Mouse (Mus musculus): ENCODE measurements around the gene Adap2. TPM values are rescaled to one million over a fixed set of nuclear protein-coding genes. Genes with fewer than 3 reads are reported as not detected.
"Not testable (repeated sequence)": the region's sequence is repeated elsewhere in the genome, so short reads cannot be mapped to it uniquely, and the experiment has no call there.

The Adap2 gene
- polyA plus RNA-seq (2015; fragmentation: Nextera tagmentation; extraction: Ambion mirVana) = 3.2 and 4.1 TPM in 2 replicates

DNA sequence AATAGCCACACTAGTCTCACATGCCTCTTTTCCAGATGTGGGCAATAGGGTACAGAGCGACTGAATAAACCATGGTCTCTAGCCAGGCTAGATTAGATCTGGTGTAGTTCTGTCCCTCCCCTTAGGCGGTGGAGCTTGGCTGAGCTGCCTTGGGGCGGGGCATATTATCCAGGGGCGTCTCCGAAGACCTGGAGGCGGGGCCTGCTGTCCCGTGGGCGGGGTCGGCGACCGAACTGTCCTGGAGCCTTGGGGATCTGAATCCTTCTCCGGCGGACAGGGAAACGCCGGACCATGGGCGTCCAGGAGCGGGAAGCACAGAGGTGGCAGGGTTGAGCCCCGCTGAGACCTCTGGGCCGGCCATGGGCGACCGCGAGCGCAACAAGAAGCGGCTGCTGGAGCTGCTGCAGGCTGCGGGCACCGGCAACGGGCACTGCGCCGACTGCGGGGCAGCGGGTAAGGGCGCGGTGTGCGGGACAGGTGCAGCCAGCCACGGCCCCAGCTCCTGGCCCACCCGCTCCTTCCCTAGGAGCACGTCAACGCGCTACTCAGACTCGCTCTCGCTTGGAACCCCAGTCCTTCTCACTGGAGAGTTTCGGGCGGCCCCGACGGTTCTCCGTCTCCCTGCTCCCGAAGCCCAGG lies at the start of gene Adap2:
TSS of gene Adap2 (plus strand) at position 249 of the 639 bp plus-strand sequence.
- DNase-seq (ENCODE audit: low spot score) = peak; percentile 78

DNA sequence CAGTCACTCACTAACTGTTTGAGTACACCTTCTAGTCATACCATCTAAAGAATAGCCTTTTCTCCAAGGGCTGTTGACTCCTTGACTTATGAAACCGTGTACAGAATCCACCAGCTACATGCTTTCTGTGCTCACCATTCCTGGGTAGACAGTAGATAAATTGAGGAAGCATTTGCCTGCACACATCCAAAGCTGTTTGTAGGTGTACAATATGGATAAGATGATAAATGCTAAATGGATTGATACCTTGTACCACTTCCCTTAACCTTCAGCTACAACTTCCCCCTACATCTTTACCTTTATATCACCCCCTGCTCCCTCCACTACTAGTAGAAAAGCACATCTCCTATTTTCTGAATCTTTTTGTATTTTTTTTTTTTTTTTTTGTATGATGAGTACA lies 49.5 kb upstream of the Adap2 start:
- DNase-seq (ENCODE audit: low spot score) = no peak

DNA sequence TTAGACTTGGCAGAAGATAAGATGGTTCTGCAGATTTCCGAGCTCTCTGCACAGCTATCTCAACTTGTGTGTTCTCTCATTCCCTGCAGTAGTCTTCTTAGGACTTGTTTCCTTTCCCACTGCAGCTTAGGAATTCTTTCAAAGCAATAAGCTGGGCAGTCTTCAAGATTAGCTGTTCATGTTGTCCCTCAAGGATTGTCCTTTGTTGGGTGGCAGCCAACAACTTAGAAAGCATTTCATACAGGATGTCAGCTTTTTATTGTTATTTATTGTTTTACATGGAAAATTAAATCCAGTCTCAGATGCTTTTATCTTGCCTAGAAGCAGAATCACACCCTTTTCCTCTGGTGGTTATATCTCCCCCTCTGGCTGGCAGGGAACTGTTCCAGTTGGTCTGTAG lies 37.5 kb upstream of the Adap2 start:
- DNase-seq (ENCODE audit: low spot score) = no peak

DNA sequence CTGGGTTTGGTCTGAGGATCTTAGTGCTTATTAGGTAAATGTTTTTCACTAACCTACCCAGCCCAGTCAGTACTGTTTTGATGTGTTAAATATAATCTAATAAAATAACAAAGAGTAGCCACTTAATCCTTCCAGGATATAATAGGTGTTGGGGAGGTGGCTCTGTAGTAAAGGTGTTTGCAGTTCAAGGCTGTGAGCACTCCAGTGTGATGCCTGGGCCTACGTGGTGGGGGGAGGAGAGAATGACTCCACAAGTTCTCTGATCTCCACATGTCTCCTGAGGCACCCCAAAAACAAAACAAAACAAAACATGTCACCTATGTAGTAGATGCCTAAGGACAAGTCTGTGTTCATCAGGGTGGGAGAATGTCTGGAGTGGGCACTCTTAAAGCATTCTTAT lies 21.9 kb upstream of the Adap2 start:
- no peak for DNase-seq (ENCODE audit: low spot score)

DNA sequence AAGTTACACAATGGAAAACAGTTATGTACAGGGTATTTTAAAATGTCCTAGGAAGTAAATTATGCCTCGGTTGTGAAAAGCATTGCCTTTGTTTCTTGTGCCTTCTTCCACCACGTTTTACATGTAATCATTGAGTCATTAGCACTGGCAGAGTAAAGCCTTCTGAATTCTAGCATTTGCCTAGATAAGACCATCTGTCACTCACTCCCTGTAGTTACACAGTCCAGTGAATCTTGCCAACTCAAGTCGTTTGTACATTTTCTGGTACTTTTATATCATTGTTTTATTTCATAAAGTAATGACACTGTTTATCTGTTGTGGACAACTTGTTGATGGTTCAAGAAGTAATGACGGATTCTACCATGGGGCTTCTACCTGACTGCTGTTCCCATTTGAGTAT lies 19.2 kb upstream of the Adap2 start:
- no peak for DNase-seq (ENCODE audit: low spot score)

DNA sequence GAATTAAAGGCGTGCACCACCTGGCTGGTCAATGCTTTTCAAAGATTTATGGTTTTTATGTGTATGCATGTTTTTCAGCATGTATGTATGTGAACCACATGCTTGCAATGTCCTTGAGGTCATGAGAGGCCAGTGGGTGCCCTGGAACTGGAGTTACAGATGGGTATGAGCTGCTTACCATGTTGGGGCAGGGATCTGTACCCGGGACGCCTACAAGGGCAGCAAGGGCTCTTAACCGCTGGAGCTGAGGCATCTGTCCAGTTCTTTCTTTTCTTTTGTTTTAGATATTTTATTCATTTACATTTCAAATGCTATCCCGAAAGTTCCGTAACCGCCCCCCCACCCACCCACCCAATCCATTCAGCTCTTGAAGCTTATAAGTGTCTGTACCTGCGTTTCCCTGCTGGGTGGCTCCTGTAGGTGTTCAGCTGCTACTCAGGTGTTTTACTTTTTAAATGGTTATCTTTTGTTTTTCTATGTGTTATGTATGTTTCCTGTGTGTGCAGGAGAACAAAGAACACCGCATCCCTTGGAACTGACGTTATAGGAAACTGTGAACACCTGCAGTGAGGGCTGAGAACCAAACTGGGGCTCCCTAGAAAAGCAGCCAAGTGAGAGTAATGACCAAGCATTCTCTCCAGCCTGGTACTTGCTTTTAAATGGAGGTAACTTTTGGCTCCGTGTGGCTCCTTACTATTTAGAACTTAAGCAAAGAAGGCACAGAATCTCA lies 17.8 kb upstream of the Adap2 start:
- peak; percentile 83 for DNase-seq (ENCODE audit: low spot score)

DNA sequence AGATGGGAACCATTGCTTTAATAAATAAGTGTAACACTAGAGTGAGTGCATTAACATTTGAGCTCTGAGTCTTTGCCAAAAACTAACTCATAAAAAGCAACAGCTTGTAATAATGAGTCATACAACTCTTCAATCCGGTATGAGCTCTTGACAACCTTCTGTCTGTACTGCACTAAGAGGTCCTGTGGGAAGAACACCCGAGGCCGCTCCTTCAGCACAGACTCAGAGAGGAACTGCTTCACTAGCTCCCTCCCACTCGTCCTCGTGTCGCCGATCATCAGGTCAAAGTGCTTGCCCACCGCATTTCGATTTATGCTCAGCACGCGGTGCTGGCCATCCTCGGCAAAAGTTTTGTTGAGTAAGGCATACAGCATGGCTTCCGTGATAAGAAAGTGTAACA lies 17.1 kb upstream of the Adap2 start:
- no peak for DNase-seq (ENCODE audit: low spot score)

DNA sequence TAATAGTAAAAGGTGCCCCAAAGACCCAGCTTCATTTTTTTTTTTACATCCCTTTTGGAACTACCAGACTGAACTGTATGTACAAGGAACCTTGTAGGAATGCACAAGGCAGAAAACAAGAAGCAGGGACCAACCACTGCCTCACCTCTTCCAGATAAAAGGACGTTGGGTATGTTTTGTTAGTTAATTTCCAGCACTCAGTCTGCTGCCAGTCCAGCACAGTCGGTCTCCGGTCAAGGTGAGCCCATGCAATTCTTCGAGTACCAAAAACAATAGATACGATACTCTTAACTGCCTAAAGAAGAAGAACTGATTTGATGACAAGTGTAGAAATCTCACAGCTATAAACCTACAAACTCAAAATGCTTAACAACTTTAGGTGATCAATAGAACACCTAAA lies 16.1 kb upstream of the Adap2 start:
- no peak for DNase-seq (ENCODE audit: low spot score)

DNA sequence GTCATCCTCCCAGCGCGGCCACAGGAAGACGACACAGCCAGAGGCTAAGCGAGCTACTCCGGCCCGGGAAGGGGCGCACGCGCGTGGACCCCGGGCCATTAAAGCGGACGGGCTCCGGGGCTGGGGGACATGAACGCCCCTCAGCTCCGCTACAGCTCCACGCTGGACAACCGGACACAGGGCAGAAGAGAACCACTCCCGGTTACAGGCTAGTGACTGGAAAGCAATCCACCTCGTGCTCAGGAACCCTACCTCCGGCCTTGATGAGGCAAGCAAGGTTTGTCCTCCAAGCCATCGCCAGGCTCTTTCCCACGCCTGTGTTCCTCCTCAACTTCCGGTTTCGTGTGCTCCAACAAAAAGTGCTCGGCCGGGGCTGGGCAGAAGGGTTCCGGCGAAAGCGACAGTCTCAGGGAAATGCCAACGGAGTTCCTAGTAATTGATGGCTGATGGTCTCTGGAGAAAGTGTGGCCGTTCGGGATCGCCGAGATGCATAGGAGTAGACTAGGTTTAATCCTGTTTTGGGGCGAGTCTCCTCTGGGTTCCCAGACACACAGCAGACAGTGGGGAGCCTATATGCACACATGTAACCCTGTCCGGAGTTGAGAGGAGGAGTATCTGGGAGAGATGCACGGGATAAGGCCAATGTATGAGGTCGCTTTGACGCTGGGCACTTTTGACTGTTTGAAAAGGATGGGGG lies 11.9 kb upstream of the Adap2 start, which contains the start of gene Tefm:
TSS of gene Tefm (minus strand) at position 351 of the 697 bp plus-strand sequence.
- DNase-seq (ENCODE audit: low spot score) = peak; percentile 81

DNA sequence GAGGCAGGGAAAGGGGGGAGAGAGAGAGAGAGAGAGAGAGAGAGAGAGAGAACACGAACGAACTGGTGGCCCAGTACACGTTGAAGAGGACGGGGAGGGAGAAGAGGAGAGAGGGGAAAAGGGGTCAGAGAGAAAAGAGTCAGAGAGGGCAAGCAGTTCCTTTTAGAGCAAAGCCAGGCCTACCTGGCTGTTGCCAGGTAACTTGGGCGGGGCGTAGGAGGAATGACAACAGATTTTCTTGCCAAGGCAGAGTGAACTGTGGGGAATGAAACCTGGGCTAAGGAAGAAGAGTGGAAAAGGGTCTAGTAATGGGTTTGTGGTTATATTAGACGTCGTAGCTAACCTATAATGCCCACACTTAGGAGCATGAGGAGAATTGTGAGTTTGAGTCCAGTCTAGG lies 11.0 kb upstream of the Adap2 start:
- no peak for DNase-seq (ENCODE audit: low spot score)

DNA sequence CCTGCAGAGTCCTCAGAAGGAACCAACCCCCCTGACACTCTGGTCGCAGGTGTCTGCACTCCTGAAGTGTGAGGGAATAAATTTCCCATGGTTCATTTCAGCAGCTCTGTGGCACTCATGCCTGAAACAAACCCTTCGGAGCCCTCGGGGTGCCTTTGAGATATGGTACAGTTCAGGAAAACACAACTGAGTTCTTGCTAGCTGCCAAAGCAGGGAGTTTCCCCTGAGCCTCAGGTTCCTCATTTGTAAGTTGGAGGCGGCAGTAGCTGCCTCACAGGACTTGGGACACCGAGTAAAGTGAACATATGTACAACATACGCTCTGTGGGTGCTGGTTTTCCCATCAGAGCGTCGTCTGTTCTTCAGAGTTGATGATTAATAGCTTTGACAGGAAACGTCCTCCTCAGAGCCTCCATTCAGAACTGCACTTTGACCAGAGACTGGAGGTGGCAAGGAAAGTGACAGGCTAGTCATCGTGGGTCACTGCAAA lies 8.1 kb upstream of the Adap2 start:
- DNase-seq (ENCODE audit: low spot score) = peak; percentile 31

DNA sequence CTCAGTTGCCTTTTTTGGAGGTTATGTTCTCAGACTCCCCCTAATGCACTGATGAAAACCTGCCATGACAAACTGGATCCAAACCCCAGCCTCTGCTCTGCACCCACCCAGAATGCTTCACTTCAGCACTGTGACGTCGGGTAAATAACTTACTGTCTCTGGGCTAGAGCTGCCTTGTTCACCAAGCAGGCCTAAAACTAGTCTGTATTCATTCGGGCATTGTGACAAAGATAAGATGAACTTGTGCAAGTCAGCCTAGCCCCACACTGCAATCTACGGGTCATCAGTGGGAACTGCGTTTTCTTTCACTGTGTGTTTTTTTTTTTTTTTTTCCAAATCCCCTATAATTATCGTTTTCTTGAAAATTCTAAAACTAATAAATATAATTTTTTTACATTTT lies 6.2 kb upstream of the Adap2 start:
- DNase-seq (ENCODE audit: low spot score) = peak; percentile 41

DNA sequence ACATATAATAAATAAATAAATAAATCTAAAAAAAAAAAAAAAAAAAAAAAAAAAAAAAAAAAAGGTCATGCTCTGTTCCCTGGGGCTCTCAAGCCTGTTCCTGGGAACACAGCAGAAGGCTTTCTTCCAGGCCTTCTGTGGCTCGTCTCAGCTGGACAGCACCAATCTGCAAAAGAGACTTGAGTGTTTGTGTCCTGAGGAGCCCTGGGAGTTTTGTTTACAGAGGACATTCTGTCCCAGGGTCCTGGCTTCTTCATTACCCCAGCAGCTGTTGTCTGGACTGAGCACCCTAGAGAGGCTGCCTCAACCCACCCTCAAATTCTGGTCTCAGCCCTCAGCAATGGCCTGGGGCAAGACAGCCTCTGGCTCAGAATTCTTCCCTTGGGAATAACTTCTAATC lies 5.6 kb upstream of the Adap2 start:
- no peak for DNase-seq (ENCODE audit: low spot score)

DNA sequence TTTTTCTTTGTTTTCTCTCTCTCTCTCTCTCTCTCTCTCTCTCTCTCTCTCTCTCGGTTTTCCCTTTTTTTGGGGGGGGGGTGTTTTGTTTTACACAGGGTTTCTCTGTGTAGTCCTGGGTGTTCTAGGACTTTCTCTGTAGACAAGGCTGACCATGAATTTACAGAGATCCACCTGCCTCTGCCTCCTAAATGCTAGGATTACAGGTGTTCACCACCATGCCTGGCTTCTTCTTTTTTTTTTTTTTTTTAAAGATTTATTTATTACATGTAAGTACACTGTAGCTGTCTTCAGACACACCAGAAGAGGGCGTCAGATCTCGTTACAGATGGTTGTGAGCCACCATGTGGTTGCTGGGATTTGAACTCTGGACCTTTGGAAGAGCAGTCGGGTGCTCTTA lies 4.9 kb upstream of the Adap2 start:
- not testable (repeated sequence) for DNase-seq (ENCODE audit: low spot score)

DNA sequence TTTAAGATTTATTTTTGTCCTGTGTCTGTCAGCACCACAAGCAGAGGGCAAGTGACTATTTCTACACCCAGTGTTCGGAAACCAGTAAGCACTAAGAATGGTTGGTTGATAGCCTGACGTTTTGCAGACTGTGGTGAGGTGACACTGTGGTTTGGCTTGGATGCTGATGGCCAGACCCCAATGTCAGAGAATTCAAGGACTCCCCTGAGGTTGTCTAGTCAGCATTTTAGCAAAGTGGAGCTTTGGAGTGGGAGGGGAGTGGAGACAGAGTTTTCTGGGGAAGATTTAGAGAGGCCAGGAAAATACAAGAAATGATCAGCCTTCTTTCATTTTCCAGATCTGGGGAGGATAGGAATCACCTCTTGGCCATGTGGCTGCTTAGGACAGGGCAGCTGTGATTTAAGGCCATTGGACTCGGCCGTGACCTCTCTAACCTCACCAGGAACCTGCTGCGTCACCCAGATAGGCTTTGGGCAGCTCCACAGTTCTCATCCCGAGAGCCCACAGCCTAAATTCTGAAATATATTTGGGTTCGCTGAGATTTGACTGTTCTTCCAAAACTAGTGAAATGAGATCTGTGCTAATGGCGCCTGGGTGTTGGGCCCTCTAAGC lies 4.4 kb upstream of the Adap2 start:
- DNase-seq (ENCODE audit: low spot score) = no peak

DNA sequence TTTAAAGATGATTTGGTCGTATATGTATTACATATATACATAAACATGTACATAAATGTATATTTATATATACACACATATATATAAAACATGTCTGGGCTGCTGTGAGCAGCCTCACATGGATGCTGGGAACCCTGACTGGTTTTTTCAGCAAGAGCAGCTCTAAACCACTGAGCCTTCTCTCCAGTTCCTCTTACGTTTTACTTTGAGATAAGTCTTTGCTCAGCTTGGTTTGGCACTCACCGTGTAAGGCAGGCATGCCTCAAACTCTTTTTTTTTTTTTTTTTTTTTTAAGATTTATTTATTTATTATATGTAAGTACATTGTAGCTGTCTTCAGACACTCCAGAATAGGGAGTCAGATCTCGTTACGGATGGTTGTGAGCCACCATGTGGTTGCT lies 3.3 kb upstream of the Adap2 start:
- no peak for DNase-seq (ENCODE audit: low spot score)

DNA sequence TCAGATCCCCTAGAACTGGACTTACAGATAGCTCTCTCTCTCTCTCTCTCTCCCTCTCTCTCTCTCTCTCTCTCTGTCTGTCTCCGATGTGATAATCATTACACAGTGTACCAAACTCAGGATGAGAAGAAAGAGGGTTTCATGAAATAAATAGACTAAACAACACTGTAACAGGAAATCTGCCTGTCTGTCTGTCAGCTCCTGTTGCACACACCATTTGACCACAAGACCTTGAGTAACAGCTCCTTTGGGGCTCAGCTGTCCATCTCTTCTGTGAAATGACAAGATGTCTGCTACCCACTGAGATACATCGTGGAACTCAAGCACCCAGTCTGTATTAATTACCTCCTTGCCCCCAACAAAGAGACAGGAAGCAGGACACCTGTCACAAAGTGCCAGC lies 2.4 kb upstream of the Adap2 start:
- DNase-seq (ENCODE audit: low spot score) = no peak

DNA sequence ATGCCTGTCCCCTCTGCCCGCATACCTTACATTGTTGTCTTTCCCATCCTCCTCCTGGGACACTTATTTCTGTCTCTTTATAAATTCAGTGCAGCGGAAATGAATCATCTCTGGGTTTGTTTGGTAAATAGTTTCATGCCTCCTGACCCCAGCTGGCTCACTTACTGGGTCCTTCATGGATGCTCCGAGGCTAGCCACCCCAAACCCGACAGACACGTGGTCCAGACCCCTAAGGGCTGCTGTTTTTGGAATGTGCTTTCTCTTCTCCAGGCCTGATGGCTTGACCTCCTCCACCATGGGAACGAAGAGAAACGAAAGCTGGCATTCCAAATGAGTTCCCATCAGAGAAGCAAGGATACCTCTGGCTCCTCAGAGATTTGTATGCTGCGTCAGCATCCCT lies 1.5 kb upstream of the Adap2 start:
- DNase-seq (ENCODE audit: low spot score) = no peak

DNA sequence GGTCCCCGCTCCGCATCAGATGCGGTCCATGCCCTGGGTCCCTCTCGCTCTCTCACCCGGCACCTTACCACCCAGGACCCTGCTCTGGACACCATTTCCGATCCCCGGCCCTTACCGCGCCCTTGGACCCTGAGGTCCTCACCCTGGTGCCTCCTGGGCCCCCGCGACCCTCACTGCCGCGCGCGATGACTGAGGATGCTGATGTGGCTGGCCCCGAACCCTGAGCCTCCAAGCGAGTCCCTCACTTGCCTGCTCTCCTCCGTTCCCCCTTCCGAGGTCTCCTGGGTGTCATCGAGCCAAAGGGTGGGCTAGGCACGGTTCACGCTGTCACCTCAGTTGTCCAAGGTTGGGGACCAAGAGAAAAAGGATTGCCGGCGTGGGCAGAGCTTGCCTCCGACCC lies 596 bp downstream of the Adap2 start:
- DNase-seq (ENCODE audit: low spot score) = no peak

DNA sequence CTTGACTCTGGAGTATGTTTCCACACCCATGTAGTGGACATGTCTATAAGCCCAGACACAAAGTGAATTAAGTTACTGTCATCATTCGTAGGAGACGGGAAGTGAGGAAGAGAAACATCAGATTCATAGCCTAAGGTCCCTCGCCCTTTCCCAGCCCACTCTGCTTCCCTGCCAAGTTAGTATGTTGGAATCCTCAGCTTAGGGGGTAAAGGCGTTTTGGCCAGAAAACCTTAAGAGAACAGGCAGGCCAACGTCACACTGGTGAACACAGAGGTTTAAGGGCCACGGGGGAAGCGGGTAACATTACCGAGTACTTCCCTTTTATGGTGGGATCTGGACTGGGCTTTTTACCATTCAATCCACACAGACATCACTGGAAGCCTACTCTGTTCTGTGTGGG lies 1.6 kb downstream of the Adap2 start:
- DNase-seq (ENCODE audit: low spot score) = no peak

DNA sequence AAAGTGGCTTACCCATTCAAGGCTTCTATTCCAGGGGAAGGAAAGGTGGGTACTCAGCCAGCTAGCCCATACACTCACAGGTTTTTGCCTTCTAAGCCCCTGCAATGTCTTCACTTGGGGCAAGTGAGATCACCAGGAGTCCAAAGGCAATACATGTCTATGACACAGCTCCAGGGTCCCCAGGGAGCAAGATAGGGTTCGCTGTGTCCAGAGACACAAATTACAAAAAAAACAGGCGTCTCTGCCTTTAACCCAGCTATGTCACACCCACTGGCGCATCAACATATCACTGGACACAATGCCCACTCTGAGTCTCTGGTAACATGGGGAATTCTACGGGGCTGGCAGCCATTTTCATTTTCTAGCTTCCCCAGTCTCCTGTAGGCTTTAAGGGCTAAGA lies 2.1 kb downstream of the Adap2 start:
- no peak for DNase-seq (ENCODE audit: low spot score)

DNA sequence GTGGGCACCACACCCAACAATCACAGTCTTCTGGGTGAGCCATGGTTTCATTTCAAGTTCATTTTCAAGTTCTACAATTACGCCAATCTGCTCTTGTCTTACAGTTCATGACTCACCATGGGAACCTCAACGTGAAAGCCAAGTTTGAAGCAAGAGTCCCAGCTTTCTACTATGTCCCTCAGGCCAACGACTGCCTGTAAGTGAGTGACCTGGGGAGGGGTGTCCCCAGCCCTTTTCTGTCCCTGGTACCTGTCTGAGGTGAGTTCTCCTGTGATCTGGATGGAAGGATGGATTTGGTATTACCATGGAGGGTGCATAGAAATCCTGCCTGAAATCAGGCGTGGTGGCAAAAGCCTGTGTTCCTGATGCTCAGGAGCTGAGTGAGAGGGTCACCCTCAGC lies 2.9 kb downstream of the Adap2 start:
- no peak for DNase-seq (ENCODE audit: low spot score)

Measured in thymus, postnatal 0 days (tissue).